7 mouse cellular contexts compared by ENCODE assay signal in genomic region chr15:83172492-83173429, GRCm38 (mm10). TPM values are rescaled to one million over a fixed set of nuclear protein-coding genes. Genes with fewer than 3 reads are reported as not detected.
A peak's percentile ranks its signal among the peaks of the same experiment; 100 is the strongest.
DNase-seq lines count a peak whose midpoint lies in the region; ATAC-seq and TF ChIP-seq lines count a peak whose summit lies in the region.

TSS of gene Cyb5r3 (minus strand) at chr15:83172592.

- peak; percentile 64 to 66 for DNase-seq in spleen, postnatal 36 days (ENCODE audit: low spot score in 2 of 2)
- DNase-seq in spleen, postnatal 10 days (ENCODE audit: low spot score in 2 of 2) = no peak
- DNase-seq in heart, adult 18-20 months = no peak
- DNase-seq in layer of hippocampus, postnatal 10 days (ENCODE audit: low spot score in 2 of 2) = no peak
- DNase-seq in frontal cortex, postnatal 25 days (ENCODE audit: low spot score in 2 of 2) = no peak

- 35% methylated on average over 28 of the region's 28 CpGs for WGBS in midbrain, embryonic 13.5 days

- H3K27me3 ChIP-seq in midbrain, embryonic 13.5 days = no peaks in the 10 kb centered on the region

- TF ChIP-seq POLR2A in cortical plate, adult 2 months (IDR thresholded peaks at IDR 0.05; ENCODE audit: extremely low read depth, insufficient read depth, low read length) = no peak

- H3K4me2 ChIP-seq in midbrain, embryonic 13.5 days (replicated peaks) = peak within 1 kb of the TSS; percentile 81

- no peaks in the 10 kb centered on the region for H3K4me1 ChIP-seq in cortical plate, adult 2 months (ENCODE audit: control insufficient read depth, insufficient read depth, low read length)
- H3K4me1 ChIP-seq in midbrain, embryonic 13.5 days (replicated peaks) = peaks cover 33% of the 10 kb centered on the region

- H3K4me3 ChIP-seq in cortical plate, adult 2 months (ENCODE audit: insufficient read depth, low read length) = peak within 1 kb of the TSS; percentile 44
- peak within 1 kb of the TSS; percentile 73 for H3K4me3 ChIP-seq in midbrain, embryonic 13.5 days (replicated peaks)

- ATAC-seq in midbrain, embryonic 13.5 days = peak; percentile 78

- no peaks in the 10 kb centered on the region for H3K36me3 ChIP-seq in midbrain, embryonic 13.5 days

- TF ChIP-seq CTCF in cortical plate, adult 2 months (IDR thresholded peaks at IDR 0.05; ENCODE audit: extremely low read depth, insufficient read depth, low read length) = no peak

- peak within 1 kb of the TSS; percentile 90 for H3K9ac ChIP-seq in midbrain, embryonic 13.5 days (replicated peaks)

- H3K9me3 ChIP-seq in midbrain, embryonic 13.5 days = no peaks in the 10 kb centered on the region

- peak within 1 kb of the TSS; percentile 64 for H3K27ac ChIP-seq in cortical plate, adult 2 months (ENCODE audit: insufficient read depth, low read length)
- H3K27ac ChIP-seq in midbrain, embryonic 13.5 days = peak within 1 kb of the TSS; percentile 90

RNA-seq across cellular contexts. Expression of gene Cyb5r3, which starts in this region (rescaled TPM):
- polyA plus RNA-seq in cortical plate, adult 2 months (2012; rRNA removed) = 48.4 and 57.0 TPM in 2 replicates
- 10 to 100 TPM; 83.9 to 93.0 TPM for total RNA-seq in heart, adult 18-20 months (2021)
- total RNA-seq in layer of hippocampus, postnatal 10 days (2021) = 100 to 1,000 TPM; 106 to 114 TPM
- 123 and 133 TPM in 2 replicates for polyA plus RNA-seq in midbrain, embryonic 13.5 days (2015; fragmentation: Nextera tagmentation; extraction: Ambion mirVana)

Comparison
In these comparisons a context has a peak if more than half of its experiments do, and no peak if none do; other contexts are left out.
1. DNase-seq: peak in spleen, postnatal 36 days (2 of 2); none in spleen, postnatal 10 days (0 of 2), heart, adult 18-20 months (0 of 2), layer of hippocampus, postnatal 10 days (0 of 2) and frontal cortex, postnatal 25 days (0 of 2).